Mouse (Mus musculus): ENCODE results near the gene Pip5k1c.

The Pip5k1c gene

DNA sequence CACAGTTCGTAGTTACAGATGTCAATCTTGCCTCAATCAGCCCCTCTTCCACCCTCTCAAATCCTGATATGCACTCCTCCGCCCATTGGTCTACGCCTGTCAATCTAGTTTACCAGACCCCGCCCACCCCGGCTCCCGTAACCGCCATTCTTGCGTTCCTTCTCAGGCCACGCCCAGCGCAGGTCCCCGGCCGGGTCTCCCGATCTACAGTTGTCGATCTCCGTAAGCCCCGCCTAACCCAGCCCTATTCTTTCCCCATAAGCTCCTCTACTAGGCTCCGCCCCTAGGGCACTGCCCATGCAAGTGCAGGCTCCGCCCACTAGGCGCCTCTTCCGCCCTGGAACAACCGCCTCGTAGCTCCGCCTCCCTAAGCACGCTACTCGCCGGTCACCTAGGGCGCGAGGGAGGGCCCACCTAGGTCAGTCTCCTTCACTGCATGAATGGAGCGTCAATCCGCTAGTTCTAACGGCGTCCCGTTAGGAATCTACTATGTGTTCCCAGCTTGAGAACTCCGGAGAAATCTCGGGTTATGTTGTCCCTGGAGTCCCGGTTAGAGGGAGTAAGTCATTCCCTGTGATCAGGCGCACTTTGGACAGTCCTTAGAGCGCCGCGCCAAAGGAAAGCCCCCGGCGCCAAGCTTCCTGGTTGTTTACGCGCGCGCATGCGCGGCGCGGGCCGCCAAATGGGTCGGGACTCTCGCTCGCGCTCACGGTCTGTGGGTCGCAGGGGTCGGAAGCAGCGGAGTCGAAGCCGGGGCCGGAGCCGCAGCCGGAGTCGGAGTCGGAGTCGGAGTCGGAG is 28.0 kb downstream of the Pip5k1c start, which contains the start of gene Cactin:
Gene Cactin (plus strand): TSS at position 554 of the 798 bp plus-strand sequence.
- peak; percentile 78 for ATAC-seq (ENCODE audit: insufficient number of reproducible peaks, low FRiP score, low TSS enrichment)

DNA sequence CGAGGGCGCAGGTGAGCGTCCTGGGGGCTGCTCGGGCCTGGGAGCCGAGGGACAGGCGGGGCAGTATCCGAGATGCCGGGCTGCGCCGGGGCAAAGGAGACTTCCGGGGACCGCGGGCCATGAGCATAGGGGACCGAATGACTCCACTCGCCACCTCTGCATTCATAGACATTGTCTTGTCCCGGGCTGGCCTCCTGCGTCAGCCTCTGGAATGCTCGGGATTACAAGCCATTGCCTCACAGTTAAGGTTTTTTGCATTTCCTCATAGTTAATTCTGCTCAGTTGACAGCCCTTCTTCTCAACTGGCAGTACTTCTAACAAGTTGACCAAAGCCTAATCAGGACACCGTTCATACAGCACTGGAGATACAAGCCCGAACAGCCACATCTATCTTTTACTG is 28.7 kb downstream of the Pip5k1c start:
- ATAC-seq (ENCODE audit: insufficient number of reproducible peaks, low FRiP score, low TSS enrichment) = no peak

DNA sequence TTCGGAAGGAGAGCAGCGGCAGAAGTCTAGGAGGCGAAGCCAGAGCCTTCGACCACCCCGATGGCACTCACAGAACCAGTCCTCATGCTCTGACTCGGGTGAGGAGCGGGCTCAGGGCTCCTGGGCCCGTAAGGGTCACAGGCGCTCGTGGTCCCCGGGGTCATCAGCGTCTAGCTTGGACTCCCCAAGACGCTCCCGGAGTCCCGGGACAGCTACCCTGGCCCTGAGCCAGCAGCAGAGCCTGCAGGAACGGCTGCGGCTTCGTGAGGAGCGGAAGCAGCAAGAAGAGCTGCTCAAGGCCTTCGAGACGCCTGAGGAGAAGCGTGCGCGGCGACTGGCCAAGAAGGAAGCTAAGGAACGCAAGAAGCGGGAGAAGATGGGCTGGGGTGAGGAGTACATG is 29.7 kb downstream of the Pip5k1c start:
- ATAC-seq (ENCODE audit: insufficient number of reproducible peaks, low FRiP score, low TSS enrichment) = no peak

DNA sequence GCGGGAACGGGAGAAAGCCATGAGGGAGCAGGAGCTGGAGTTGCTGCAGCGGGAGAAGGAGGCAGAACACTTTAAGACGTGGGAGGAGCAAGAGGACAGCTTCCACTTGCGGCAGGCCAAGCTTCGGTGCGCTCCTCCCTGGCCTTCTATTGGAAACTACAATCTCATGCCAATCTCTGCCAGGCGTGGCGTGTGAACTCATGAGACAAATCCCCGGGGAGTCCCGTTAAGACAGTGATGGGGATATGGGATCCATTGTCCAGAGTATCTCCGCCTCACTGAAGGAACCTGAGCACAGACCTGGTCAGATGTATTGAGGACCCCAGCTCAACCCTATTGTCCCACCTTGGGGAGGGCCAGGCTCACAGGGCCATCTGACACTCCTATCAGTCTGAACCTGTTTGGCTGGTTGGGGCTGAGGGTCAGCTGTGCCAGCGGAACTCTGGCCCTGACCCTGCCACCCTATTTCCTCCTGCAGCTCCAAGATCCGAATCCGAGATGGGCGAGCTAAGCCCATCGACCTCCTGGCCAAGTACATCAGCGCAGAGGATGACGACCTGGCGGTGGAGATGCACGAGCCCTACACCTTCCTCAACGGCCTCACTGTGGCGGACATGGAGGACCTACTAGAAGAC is 30.5 kb downstream of the Pip5k1c start:
- no peak for ATAC-seq (ENCODE audit: insufficient number of reproducible peaks, low FRiP score, low TSS enrichment)

DNA sequence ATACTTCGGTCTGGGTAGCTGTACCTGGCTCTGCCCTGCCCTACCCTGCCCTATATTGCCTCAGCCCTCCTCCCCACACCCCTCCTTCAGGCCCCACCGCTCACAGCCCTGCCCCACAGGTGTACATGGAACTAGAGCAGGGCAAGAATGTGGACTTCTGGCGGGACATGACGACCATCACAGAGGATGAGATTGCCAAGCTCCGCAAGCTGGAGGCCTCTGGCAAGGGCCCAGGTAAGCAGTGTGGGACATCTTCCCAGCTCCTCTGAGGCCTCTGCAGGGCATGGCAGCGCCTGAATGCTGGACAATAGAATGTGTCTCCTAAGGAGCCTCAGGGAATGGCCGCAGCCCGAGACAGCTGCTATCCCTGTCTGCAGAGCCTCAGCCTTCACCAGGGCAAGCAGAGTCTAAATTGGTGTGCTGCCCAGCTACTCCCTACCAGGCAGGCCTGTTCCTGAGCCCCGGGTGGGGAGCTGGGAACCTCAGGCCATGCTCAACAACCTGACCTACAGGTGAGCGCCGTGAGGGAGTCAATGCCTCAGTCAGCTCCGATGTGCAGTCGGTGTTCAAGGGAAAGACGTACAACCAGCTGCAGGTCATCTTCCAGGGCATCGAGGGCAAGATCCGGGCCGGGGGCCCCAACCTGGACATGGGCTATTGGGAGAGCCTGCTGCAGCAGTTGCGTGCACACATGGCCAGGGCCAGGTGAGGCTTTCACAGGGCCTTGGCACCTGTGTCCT is 31.2 kb downstream of the Pip5k1c start:
- no peak for ATAC-seq (ENCODE audit: insufficient number of reproducible peaks, low FRiP score, low TSS enrichment)

DNA sequence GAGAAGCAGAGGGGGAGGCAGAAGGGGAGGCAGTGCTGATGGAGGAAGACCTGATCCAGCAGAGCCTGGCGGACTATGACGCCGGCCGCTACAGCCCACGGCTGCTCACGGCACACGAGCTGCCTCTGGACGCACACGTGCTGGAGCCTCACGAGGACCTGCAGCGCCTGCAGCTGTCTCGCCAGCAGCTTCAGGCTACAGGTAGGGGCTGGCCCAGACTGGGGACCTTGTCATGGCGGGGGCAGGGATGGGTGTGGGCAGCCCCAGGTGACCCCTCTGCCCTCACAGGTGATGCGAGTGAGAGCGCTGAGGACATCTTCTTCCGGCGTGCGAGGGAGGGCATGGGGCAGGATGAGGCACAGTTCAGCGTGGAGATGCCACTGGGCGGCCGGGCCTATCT is 32.4 kb downstream of the Pip5k1c start:
- ATAC-seq (ENCODE audit: insufficient number of reproducible peaks, low FRiP score, low TSS enrichment) = no peak

DNA sequence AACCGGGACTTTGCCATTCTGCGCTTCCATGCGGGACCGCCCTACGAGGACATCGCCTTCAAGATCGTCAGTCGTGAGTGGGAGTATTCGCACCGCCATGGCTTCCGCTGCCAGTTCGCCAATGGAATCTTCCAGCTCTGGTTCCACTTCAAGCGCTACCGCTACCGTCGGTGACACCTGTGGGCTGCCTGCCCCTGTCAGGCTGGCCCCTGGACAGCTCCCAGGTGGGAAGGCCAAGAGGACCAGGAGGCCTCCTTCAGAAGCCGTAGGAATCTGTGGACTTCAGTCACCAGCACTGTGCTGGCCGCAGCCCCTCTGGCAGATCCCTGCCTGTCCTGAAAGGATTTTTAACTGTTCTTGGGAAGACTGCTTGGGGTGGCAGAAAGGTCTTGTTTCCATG is 33.0 kb downstream of the Pip5k1c start:
- no peak for ATAC-seq (ENCODE audit: insufficient number of reproducible peaks, low FRiP score, low TSS enrichment)

DNA sequence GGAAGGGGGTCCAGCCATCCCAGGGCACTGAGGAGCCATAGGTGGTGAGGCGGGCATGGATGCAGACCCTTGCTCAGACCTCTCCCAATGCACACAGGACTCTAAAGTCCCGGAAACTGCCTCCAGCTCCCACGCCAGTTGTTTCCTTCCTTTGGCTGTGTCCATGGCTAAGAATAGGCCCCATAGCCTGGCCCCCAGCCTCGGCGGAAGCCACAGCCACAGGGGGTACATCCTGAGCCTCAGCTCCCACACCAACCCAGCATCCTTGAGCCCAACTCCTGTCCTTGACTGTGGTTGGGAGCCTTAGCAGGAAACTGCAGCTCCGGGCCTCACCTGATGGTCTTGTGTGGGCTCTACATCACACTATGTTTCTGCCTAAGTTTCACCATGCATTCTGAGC is 34.1 kb downstream of the Pip5k1c start:
- ATAC-seq (ENCODE audit: insufficient number of reproducible peaks, low FRiP score, low TSS enrichment) = no peak

DNA sequence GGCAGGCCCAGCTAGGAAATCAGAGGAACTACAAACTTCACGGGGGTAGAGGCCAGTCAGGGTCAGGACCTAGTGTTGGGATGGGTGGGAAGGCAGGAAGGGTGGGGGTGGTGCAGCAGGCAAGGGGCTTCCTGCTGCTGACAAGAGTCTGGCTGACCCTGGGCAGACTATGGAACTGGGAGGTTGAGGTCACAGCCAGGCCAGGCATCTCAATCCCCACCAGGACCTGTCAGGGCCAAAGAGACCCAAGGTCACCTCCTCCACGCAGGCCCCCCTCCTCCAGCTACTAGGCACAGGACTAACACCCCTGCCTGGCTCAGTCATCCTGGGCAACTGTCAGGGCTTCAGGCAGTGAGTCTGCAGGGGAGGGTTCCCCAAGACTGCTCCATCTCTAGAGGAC is 35.2 kb downstream of the Pip5k1c start:
- ATAC-seq (ENCODE audit: insufficient number of reproducible peaks, low FRiP score, low TSS enrichment) = no peak

DNA sequence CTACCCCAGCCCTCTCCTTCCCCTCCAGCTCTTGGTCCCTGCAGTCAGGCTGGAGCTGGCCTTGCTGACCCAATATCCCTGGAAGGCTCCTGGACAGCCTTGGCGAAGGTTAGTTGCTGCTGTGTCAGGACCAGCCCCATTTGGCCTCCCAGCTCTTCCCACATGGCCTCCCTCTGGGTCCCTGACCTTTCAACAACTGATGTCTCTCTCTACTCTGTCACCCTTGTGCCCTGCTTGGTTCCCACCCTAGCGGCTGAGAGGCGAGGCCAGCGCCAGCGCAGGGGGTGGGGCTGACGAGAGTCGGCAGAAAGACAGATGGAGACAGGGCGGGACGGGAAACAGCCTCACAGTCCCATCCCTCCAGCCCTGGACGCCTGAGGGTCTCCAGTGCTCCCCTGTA is 35.6 kb downstream of the Pip5k1c start, which contains the start of gene Tbxa2r:
Gene Tbxa2r (plus strand): TSS at position 346 of the 400 bp plus-strand sequence.
- ATAC-seq (ENCODE audit: insufficient number of reproducible peaks, low FRiP score, low TSS enrichment) = no peak

DNA sequence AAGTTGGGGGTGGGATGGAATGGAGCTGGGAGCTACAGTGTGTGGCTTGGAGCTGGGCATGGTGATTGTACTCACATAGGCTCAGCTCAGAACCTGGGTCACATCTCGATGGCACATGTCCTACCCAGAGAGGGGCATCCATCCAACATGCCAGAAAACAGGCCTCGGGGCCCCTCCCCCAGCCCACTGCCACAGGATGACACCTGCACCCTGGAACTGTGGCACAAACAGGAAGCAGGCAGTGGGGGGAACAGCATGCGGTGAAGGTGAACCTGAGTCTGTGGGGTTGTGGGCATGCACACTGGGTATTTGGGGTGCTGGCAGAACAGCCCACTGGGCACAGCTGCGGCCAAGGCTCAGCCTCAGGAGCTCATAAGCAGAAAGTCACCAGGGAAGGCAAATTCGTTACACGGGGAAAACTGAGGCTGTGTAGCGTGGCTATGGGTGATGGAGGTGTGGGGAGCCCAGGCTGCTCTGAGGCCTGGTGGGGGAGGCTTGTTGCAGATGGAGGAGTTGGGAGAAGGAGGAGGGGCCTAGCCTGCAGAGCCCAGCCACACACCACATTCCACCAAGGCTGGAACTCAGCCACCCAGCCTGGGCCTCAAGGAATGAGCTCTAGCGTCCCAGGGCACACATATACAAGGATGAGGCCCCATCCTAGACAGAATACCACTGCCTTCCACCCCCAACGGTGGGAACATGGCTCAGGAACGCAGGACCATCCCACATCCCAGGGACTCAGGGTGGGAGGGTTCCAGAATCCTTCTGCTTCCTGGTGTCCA is 36.6 kb downstream of the Pip5k1c start:
- no peak for ATAC-seq (ENCODE audit: insufficient number of reproducible peaks, low FRiP score, low TSS enrichment)

DNA sequence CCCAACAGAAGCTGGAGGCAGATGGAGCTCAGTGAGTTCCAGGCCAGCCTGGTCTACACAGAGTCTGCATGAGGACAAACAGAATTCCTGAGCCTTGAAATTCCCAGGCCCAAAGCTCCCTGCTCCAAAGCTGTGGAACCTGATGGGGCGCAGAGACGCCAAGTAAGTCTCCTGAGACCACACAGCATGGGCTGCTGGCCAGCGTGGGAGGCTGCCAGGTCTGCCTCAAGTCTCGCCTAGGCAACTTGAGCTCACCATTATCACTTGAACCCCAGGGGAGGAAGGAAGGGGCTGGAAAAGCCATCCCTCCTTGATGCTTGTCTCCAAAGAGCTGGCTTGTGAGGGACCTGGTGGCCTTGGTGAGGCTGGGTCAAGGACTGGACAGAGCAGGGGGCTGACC is 37.2 kb downstream of the Pip5k1c start:
- ATAC-seq (ENCODE audit: insufficient number of reproducible peaks, low FRiP score, low TSS enrichment) = no peak

DNA sequence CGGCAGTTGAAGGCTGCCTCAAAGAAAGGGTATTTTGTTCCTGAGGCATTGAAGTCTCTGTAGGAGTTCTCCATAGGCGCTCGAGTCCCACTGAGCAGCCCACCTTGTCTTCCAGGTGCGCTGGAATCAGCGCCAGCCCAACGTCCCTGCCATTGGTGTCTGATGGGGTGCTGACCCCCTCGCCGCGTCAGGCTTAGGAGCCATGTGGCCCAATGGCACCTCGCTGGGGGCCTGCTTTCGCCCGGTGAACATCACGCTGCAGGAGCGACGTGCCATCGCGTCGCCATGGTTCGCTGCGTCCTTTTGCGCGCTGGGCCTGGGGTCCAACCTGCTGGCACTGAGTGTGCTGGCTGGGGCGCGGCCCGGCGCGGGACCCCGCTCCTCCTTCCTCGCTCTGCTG is 39.5 kb downstream of the Pip5k1c start:
- no peak for ATAC-seq (ENCODE audit: insufficient number of reproducible peaks, low FRiP score, low TSS enrichment)

DNA sequence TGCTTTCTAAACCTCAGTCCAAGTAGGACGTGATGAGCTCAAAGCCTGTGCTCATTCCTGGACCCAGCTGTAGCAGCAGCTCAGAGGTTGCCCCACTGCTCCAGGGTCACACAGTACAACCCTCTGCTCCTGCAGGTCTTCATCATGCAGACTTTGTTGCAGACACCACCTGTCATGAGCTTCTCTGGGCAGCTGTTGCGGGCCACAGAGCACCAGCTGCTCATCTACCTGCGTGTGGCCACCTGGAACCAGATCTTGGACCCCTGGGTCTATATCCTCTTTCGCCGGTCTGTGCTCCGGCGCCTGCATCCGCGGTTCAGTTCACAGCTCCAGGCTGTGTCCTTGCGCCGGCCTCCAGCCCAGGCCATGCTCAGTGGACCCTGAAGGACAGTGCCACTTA is 41.6 kb downstream of the Pip5k1c start:
- ATAC-seq (ENCODE audit: insufficient number of reproducible peaks, low FRiP score, low TSS enrichment) = no peak

DNA sequence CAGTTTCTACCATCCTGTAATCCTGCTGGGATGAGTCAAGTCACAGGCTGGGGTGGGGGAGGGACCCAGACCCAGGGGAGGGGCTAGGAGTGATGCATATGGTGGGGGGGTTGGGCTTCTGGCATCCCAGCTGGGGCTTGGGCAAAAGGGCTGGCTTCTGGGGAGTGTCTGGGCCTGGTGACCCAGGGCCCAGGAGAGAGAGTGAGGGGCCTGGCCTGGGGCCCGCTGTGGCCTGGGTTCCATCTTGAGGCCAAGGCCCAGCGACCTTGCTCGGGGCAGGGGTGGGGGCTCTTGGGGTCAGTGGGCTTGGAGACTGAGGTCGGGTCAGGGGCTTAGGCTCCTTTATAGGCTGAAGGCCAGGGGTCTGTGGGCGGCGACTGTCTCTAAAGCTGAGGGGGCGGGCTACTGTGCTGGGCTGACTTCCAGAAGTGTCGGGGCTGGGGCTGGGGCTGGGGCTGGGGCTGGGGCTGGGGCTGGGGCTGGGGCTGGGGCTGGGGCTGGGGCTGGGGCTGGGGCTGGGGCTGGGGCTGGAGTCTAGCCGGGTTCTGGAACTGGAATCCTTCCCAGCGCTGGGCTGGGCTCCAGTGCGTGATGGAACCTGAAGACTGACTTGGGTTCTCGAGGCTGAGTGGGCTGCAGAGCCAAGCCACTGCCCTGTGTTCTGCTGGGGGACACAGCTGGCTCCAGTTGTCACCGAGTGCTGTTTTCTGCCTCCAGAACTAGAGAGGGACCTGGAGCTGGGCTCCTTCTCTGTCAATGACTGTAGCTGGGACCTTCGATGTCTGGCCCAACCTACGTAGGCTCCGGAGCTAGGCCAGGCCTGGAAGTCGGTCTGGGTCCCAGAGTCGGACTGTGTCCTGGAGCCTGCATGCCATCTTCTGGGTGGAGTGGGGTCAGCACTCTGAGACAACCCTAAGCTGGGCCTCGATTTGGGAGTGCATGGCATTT is 42.9 kb downstream of the Pip5k1c start:
- ATAC-seq (ENCODE audit: insufficient number of reproducible peaks, low FRiP score, low TSS enrichment) = no peak

DNA sequence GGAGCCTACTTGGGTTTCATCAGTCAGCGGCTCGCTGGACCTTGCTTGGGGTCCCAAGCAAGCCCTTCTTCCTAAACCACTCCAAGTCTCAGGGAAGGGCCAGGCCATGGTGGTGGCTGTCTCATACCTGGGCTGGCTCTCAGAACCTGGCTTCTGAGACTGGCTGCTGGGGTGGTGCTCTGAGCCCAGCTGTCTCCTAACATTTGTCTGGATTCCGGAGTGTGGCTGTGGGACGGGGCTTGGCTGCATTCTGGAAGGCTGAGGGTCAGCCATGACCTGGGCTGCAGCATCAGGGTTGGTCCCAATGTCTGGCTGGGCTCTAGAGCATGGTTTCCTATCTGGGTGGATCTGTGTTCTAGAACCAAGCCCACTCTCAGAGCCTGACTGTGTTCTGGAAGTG is 43.8 kb downstream of the Pip5k1c start:
- ATAC-seq (ENCODE audit: insufficient number of reproducible peaks, low FRiP score, low TSS enrichment) = no peak

DNA sequence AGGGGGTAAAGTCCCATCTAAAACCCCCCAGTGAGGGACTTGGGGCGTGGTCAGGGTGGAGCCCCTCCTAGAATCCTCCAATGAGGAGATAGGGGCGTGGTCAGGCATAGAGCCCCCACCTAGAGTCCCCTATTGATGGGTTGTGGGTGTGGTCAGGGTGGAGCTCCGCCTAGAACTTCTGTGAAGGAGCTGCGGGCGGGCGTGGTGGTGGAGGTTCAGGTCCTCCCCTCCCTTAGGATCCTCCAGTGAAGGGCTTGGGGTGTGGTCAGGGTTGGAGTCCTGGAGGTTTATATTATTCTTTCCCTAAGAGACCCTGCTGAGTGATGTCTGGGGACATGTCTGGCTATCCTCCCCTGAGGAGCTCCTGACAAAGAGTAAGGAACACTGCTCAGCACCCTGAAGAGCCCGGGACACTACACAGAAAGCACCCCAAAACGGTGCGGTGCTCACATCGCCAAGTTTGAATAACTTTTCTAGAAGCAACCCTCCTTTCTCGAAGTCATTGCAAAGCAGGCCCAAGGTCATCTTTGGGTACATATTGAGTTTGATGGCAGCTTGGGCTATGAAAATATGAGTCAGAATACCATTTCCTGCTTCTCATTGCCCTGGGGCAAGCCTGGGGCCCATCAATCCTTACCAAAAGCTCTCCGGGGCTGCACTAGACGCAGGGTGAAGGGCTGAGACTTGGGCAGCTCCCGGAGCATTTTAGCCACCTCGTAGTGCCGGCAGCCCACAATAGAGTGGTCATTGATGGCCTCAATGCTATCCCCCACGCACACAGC is 48.0 kb downstream of the Pip5k1c start:
- no peak for ATAC-seq (ENCODE audit: insufficient number of reproducible peaks, low FRiP score, low TSS enrichment)

DNA sequence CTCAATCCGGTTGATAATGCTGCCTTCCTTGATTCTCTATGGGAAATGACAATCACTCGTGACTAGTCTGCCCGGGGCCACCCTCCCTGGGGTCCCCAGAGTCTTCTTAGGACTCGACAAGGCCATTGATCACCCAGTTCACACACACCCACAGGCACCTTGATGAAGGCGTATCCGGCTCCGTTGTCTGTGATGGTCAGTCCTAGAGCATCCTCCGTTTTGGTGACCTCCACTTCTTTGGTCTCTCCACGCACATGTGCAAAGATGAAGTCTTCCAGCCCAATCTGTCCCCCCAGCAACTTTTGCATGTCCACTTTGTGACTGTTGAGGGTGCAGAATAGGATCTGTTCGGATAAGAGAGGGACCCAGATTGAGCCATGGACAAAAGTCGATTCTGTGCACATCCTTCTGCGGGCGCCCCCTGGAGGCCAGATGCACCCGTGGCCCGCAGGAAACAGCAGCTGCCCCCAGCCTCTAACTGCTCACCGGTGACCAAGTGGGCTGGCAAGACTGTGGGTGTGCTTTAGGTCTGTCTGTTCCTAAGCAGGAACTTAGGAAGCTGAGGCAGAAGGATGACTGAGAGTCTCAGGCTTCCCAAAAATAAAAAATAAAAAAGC is 48.7 kb downstream of the Pip5k1c start:
- ATAC-seq (ENCODE audit: insufficient number of reproducible peaks, low FRiP score, low TSS enrichment) = no peak
